Mouse (Mus musculus): ENCODE measurements at regions not wholly inside any gene's neighbourhood (a gene's known extent, or its start where the extent isn't known, plus 50 kb on each side); places are given as distances from the start of the nearest gene placed in this dataset.

DNA sequence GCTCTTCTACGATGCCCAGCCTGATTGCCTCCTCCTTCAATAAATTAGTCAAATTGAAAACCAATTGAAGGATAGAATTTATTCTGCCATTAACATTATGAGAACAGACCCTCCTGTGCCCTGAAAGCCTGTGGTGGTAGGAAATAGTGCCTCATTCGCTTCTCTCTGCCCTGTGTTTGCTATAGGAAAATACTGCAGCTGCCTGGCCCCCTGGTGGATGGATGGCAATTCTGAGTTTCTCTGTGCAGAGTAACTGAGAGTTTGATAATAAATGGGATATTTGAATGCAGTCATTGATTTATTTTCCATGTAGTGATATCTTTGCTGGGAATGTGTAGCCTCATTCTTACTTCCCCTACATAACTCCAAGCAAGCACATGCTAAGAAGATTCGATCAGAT, 85.4 kb upstream of the Calcoco1 start:
- peak; percentile 66 for DNase-seq (ENCODE audit: low spot score)
- H3K36me3 ChIP-seq (ENCODE audit: control insufficient read depth, insufficient read depth, low read length) = no peaks in the 10 kb centered on the region
- 0 out of 2 replicates have a peak, but pooled peaks cover 12% of the 10 kb centered on the region for H3K27me3 ChIP-seq (replicated peaks; ENCODE audit: control insufficient read depth, insufficient read depth, low read length)
- ATAC-seq (replicated peaks; ENCODE audit: low FRiP score, low TSS enrichment, low read depth) = no peak
- no peak overlapping the region for H3K4me3 ChIP-seq (ENCODE audit: low read depth, low read length)
- no peaks in the 10 kb centered on the region for H3K4me1 ChIP-seq (replicated peaks; ENCODE audit: control insufficient read depth, insufficient read depth, low read length)
- H3K9ac ChIP-seq (ENCODE audit: low read length) = no peak overlapping the region
- WGBS = 56% methylated on average over 3 of the region's 3 CpGs
- H3K4me2 ChIP-seq (ENCODE audit: low read length) = no peak overlapping the region
- H3K9me3 ChIP-seq (ENCODE audit: control insufficient read depth, low read length) = no peaks in the 10 kb centered on the region
- H3K27ac ChIP-seq (ENCODE audit: low read depth) = no peak overlapping the region

- ATAC-seq (replicated peaks; ENCODE audit: low FRiP score, low TSS enrichment, low read depth) (no peak), DNase-seq (ENCODE audit: low spot score) (no peak)
- no peak overlapping the region for H3K4me3 ChIP-seq (ENCODE audit: low read depth, low read length)
Measured at GRCm38 (mm10) chr15:102819181-102819580, 97.2 kb upstream of the Calcoco1 start.

DNA sequence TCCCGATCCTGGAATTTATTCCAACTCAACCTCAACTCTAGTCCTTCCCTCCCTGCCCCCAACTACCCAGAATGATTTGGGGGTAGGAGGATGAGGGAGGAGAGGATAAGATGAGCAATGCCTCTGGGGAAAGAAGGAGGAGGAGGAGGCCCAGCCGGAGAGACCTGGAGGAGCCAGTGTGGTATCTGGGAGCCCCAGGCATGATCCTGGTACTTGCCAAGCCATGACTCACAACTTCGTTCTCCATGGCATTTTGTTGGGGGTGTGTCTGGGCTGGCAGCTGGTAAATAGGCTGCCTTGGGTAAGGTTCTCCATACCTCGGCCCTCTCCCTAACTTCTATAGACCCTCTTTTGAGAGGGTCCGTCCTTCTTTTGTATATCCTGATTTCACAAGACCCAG, 81.2 kb upstream of the Hoxc13 start:
- Histone ChIP-seq H3K36me3 (ENCODE audit: control insufficient read depth, insufficient read depth, low read length) (no peaks in the 10 kb centered on the region), H3K4me3 (ENCODE audit: low read depth, low read length) (no peak overlapping the region), H3K4me2 (ENCODE audit: low read length) (no peak overlapping the region), H3K27me3 (replicated peaks; ENCODE audit: control insufficient read depth, insufficient read depth, low read length) (no peaks in the 10 kb centered on the region), H3K4me1 (replicated peaks; ENCODE audit: control insufficient read depth, insufficient read depth, low read length) (no peaks in the 10 kb centered on the region), H3K9ac (ENCODE audit: low read length) (no peak overlapping the region), H3K27ac (ENCODE audit: low read depth) (no peak overlapping the region), H3K9me3 (ENCODE audit: control insufficient read depth, low read length) (no peaks in the 10 kb centered on the region)
- WGBS = 83% methylated on average over 5 of the region's 5 CpGs
- no peak for ATAC-seq (replicated peaks; ENCODE audit: low FRiP score, low TSS enrichment, low read depth)
- DNase-seq (ENCODE audit: low spot score) = no peak

More at GRCm38 (mm10) chr15:102819181-102819580, 97.2 kb upstream of the Calcoco1 start:
- no peaks in the 10 kb centered on the region for H3K36me3 ChIP-seq (ENCODE audit: control insufficient read depth, insufficient read depth, low read length)
- H3K27ac ChIP-seq (ENCODE audit: low read depth) = no peak overlapping the region
- WGBS = 73% methylated on average over 12 of the region's 12 CpGs
- no peak overlapping the region for H3K9ac ChIP-seq (ENCODE audit: low read length)
- peaks cover 14% of the 10 kb centered on the region for H3K27me3 ChIP-seq (replicated peaks; ENCODE audit: control insufficient read depth, insufficient read depth, low read length)
- no peaks in the 10 kb centered on the region for H3K9me3 ChIP-seq (ENCODE audit: control insufficient read depth, low read length)
- H3K4me1 ChIP-seq (replicated peaks; ENCODE audit: control insufficient read depth, insufficient read depth, low read length) = no peaks in the 10 kb centered on the region
- no peak overlapping the region for H3K4me2 ChIP-seq (ENCODE audit: low read length)

GRCm38 (mm10) chr15:102862374-102862773, 58.5 kb upstream of the Hoxc13 start:
- no peak for DNase-seq (ENCODE audit: low spot score)
- H3K4me3 ChIP-seq (ENCODE audit: low read depth, low read length) = no peak overlapping the region
- no peaks in the 10 kb centered on the region; the same call in 1 of the 2 replicates for H3K27me3 ChIP-seq (replicated peaks; ENCODE audit: control insufficient read depth, insufficient read depth, low read length)
- no peaks in the 10 kb centered on the region for H3K9me3 ChIP-seq (ENCODE audit: control insufficient read depth, low read length)
- WGBS = 69% methylated on average over 6 of the region's 6 CpGs
- no peaks in the 10 kb centered on the region for H3K4me1 ChIP-seq (replicated peaks; ENCODE audit: control insufficient read depth, insufficient read depth, low read length)
- H3K9ac ChIP-seq (ENCODE audit: low read length) = no peak overlapping the region
- ATAC-seq (replicated peaks; ENCODE audit: low FRiP score, low TSS enrichment, low read depth) = no peak
- no peaks in the 10 kb centered on the region for H3K36me3 ChIP-seq (ENCODE audit: control insufficient read depth, insufficient read depth, low read length)
- H3K4me2 ChIP-seq (ENCODE audit: low read length) = no peak overlapping the region
- H3K27ac ChIP-seq (ENCODE audit: low read depth) = no peak overlapping the region

DNA sequence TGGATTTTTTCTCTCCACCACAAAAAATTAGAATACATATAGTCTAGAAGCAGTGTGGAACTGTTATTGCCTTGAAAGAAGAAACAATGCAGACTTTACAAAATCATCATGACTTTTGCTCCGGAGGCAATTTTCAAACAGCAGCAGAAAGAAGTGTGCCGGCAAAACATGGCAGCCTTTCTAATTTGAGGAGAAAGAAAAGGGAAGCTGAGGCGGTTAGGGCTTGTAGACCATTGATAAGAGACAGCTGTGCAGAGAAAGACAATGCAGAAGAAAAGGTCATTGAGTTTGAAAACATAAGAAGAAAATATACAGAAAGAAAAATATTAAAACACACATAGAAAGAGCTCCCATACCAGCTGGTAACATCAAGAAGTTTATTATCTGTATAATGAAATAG, 54.1 kb upstream of the Hoxc13 start:
- no peak for DNase-seq (ENCODE audit: low spot score)
- no peak for ATAC-seq (replicated peaks; ENCODE audit: low FRiP score, low TSS enrichment, low read depth)
- WGBS = 82% methylated on average over 3 of the region's 3 CpGs
- Histone ChIP-seq H3K9me3 (ENCODE audit: control insufficient read depth, low read length) (no peaks in the 10 kb centered on the region), H3K27ac (ENCODE audit: low read depth) (no peak overlapping the region), H3K27me3 (replicated peaks; ENCODE audit: control insufficient read depth, insufficient read depth, low read length) (no peaks in the 10 kb centered on the region; the same call in 1 of the 2 replicates), H3K36me3 (ENCODE audit: control insufficient read depth, insufficient read depth, low read length) (no peaks in the 10 kb centered on the region), H3K4me1 (replicated peaks; ENCODE audit: control insufficient read depth, insufficient read depth, low read length) (no peaks in the 10 kb centered on the region), H3K9ac (ENCODE audit: low read length) (no peak overlapping the region), H3K4me2 (ENCODE audit: low read length) (no peak overlapping the region), H3K4me3 (ENCODE audit: low read depth, low read length) (no peak overlapping the region)

All from intestine, embryonic 14.5 days (tissue).